Mouse (Mus musculus): ENCODE measurements around the gene Cryba1. TPM values are rescaled to one million over a fixed set of nuclear protein-coding genes. Genes with fewer than 3 reads are reported as not detected.
"Not testable (repeated sequence)": the region's sequence is repeated elsewhere in the genome, so short reads cannot be mapped to it uniquely, and the experiment has no call there.

The Cryba1 gene
- not detected for total RNA-seq (2022)

DNA sequence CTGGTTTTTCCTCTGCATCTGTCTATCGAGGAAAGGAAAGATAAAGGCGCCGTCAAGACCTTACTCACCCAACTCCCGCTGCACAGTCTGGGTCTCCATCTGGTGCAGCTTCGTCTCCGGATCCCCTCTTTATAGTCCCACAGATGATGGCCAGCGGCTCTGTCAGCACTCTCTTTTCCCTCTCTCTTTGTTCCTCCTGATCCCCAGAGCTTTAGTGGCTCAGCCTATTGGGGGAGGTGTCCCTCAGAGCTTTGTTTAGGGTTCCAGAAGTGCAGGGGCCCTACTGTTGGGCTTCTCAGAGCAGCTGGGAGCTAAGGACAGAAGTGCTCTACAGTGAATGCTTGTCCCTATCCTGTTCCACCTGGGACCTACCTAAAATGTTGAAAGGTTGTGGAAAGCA lies at the start of gene Cryba1:
Gene Cryba1, minus strand, starts transcription at position 101 of the 400 bp plus-strand sequence.
- DNase-seq (ENCODE audit: low spot score in 2 of 2), result no peak

GRCm38 (mm10) chr11:77771879-77772713 lies 47.0 kb upstream of the Cryba1 start:
- no peak for DNase-seq (ENCODE audit: low spot score in 2 of 2)

DNA sequence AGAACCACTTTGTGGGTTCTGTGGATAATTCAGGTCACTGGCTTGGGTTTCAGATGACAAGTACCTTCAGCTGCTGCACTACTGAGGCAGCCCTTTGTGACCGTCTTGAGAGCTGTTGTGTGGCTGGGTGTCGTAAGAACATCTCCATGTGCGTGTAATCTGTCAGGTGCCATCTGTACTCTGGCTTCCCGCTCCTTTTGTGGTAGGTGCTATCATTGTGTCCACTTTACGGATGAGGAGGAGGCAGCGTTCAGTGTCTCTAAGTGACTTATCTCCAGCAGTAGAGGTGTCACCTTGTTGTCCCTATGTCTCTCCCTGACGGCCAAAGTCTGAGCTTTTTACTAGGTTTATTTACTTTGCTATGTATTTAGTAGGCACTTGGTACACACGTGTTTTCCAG lies 45.3 kb upstream of the Cryba1 start:
- DNase-seq (ENCODE audit: low spot score in 2 of 2), result no peak

- no peak for DNase-seq (ENCODE audit: low spot score in 2 of 2)
Measured at GRCm38 (mm10) chr11:77769496-77769895, 44.4 kb upstream of the Cryba1 start.

DNA sequence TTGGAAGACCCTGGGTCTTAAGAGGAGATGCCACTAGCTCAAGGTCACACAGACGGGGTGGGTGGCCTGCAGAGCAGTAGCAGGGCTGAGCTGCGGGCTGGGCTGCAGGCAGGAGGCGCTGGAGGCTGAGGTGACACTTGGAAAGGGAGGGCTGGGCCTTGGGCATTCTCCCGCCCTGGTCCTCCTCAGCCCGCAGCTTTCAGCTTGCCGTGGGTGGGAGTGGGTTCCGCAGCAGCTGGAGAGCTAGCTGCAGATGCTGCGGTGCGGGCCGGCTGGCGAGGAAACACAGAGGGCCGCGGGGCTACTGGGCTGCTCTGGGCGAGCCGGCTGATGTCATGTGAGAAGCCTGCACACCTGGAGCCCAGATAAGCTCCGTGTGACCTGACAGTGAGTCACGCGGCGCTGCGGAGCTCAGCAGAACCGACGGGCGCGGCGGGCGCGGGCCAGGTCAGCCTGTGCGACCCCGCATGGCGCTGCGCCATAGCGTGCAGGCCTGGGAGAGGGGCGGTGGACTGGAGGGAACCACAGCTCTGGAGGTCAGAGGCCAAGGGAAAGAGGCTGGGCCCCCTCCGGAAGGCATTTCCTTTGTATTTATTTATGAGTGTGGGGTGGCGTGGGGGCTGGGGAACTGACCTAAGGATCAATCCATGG lies 41.4 kb upstream of the Cryba1 start:
- peak; percentile 31 to 41 for DNase-seq (ENCODE audit: low spot score in 2 of 2)

DNA sequence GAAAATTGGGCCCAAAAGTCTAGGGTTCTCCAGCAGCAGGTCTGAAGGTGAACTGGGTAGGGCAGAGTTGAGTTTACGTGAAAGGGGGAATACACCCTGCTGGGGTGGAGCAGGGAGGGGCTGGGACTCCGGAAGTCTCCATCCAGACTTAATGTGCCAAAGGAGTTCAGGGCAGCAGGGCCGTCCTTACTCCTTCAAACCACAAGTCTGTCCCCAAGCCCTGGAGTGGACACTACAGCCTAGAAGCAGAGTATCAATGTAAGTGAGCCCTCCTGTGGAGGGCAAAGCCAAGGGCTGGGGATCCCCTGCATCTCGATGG lies 40.3 kb upstream of the Cryba1 start:
- no peak for DNase-seq (ENCODE audit: low spot score in 2 of 2)

GRCm38 (mm10) chr11:77764694-77765458 lies 39.8 kb upstream of the Cryba1 start:
- peak; percentile 57 to 58 for DNase-seq (ENCODE audit: low spot score in 2 of 2)

GRCm38 (mm10) chr11:77763673-77764340 lies 38.7 kb upstream of the Cryba1 start:
- DNase-seq (ENCODE audit: low spot score in 2 of 2), result peak; percentile 32 to 37

DNA sequence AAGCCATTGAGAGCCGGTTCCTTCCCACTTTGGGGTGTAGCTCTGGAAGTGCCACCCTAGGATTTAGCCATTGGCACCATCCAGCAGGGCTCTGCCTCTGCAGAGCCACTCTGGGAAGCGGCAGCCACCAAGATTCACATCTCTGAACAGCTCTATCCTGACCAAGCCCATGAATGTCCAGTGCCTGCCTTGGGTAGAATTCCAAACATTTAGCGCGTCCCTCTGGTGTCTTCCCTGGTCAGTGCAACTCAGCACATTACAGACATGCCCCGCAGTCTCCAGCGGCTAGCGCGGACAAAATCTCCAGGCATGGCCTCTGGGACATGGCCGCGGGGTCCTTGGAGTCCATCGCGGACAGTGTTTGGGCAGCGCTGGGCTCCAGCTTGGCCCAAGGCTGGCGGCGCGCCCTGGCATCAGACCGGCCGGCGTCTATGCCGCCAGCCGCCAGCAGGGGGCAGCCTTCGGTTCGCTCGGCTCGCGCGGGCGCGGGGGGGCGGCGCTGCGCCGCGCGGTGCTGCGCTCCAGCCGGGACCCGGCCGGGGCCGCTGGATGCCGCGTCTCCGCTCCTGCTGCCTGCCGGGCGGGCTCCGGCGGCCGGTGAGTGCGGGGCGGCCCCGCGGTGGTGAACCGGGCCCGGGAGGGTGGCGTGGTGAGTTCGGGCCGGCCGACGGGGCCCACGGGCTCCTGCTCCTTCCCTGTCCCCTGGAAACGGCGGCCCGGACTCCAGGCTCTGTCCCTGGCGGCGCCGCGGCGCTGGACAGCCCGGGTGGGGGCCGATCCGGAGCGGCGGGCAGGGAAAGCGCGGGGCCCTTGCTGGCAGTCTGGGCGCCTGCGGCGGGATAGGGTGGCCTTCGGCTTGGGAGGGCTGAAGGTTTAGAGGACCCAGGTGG lies 37.9 kb upstream of the Cryba1 start, which contains the start of gene Myo18a:
Gene Myo18a, plus strand, starts transcription at position 464 of the 890 bp plus-strand sequence.
- DNase-seq (ENCODE audit: low spot score in 2 of 2), result peak; percentile 29 to 75

DNA sequence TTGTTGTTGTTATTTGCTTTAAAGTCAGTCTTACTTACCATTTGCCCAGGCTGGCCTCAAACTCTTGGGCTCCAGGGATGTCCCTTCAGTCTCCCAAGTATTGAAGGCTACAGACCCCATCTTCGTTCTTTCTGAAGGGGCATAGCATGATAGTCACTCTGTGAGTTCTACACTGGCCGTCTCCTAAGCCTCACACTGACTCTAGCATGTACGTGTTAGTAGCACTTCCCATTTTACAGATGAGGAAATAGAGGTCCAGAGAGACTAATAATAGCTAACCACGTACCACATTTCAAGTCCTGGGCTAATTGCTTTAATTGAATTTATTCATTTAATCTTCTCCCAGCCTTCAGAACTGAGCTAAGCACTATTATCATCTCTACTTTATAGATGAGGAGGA lies 34.9 kb upstream of the Cryba1 start:
- no peak for DNase-seq (ENCODE audit: low spot score in 2 of 2)

GRCm38 (mm10) chr11:77753469-77753868 lies 28.4 kb upstream of the Cryba1 start:
- DNase-seq (ENCODE audit: low spot score in 2 of 2), result no peak

DNA sequence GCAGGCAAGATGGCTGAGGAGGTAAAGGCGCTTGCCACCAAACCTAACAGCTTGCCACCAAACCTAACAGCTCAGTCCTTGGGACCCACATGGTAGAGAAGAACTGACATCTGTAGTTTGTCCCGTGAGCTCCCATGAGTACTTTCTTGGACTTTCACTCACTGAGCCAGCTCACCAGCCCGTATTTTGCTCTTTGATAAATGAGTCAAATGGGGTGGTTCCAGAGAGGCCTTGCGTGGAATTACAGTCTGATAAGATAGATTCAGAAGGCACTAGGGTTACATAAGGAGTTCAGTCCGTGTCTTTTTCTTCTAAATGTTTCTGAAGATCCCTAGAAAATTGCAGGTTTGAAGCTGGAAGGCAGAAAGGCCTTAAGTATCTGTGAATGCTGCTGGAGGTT lies 27.4 kb upstream of the Cryba1 start:
- DNase-seq (ENCODE audit: low spot score in 2 of 2), result no peak

GRCm38 (mm10) chr11:77748996-77749395 lies 23.9 kb upstream of the Cryba1 start:
- no peak for DNase-seq (ENCODE audit: low spot score in 2 of 2)

DNA sequence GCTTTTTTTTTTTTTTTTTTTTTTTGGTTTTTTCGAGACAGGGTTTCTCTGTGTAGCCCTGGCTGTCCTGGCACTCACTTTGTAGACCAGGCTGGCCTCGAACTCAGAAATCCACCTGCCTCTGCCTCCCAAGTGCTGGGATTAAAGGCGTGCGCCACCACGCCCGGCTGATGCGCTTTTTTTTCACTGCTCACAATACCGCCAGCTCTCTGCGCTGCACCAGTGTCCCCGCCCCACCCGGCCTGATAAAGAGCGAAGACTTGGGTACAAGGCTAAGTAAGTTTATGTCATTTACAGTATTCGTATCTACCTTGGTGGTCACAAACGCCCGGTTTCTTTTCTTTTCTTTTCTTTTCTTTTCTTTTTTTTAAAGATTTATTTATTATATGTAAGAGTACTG lies 22.0 kb upstream of the Cryba1 start:
- not testable (repeated sequence) for DNase-seq (ENCODE audit: low spot score in 2 of 2)

GRCm38 (mm10) chr11:77746652-77747051 lies 21.6 kb upstream of the Cryba1 start:
- DNase-seq (ENCODE audit: low spot score in 2 of 2), result no peak

DNA sequence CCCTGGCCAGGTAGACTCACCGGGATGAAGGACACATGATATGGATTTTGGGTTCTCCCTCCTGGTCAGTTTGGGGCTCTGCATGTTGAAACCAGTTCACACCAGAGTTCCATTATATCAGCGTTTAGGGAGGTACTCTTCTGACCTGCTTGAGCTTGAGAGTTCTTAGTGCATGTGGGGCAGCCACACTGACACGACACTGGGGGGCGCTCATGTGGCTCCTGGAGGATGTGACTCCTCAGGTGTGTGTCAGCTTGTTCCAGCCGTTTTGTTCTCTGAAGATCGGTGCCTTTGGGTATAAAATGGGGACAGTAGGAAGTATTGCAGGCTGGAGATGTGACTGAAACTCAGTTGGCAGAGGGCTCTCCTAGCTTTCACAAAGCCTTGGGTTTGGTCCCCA lies 18.9 kb upstream of the Cryba1 start:
- no peak for DNase-seq (ENCODE audit: low spot score in 2 of 2)

- DNase-seq (ENCODE audit: low spot score in 2 of 2), result no peak
Measured at GRCm38 (mm10) chr11:77738555-77738954, 13.5 kb upstream of the Cryba1 start.

- peak; percentile 50 to 91 for DNase-seq (ENCODE audit: low spot score in 2 of 2)
Measured at GRCm38 (mm10) chr11:77737289-77737688, 12.2 kb upstream of the Cryba1 start.

DNA sequence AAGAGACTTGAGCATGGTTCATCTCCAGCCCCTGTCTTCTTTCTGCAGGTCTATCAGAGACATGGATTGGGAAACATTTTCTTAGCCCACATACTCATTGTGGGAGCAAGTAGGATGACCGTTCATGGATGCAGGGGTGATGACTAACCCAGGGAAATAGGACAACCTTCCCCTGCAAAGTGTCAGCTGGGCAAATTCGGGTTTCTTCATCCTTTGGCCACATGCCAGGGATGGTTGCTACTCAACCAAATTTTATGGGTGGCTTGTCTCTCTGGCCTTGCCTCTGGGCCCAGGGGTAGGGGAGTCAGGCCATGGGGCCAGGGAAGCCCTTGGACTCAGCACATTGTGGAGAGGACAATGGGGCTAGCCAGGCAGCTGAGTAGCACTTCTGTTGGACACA lies 3.5 kb upstream of the Cryba1 start:
- DNase-seq (ENCODE audit: low spot score in 2 of 2), result no peak

GRCm38 (mm10) chr11:77724766-77725165 lies 317 bp downstream of the Cryba1 start:
- DNase-seq (ENCODE audit: low spot score in 2 of 2), result no peak

- no peak for DNase-seq (ENCODE audit: low spot score in 2 of 2)
Measured at GRCm38 (mm10) chr11:77721389-77721788, 3.7 kb downstream of the Cryba1 start.

All from layer of hippocampus, adult 8-10 months (tissue).